Comparison of ENCODE assay signal across 9 mouse cellular contexts in the genomic region with DNA sequence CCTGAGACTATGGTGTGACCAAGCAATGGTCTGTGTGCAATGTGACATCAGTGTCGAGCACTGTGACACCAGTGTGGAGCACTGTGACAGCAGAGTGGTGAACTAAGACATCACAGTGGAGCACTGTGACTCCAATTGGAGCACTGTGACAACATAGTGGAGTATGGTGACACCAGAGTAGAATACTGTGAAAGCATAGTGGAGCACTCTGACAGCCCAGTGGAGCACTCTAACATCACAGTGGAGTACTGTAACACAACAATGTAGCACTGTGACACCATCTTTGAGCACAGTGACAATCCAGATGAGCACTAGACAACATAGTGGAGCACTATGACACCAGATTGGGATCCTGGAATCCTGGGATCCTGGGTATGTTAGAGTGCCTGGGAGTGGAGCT.
A peak's percentile ranks its signal among the peaks of the same experiment; 100 is the strongest.
DNase-seq lines count a peak whose midpoint lies in the region; ATAC-seq and TF ChIP-seq lines count a peak whose summit lies in the region.
"Had no signal": no experiment of that assay in that cellular context is flagged by ENCODE, and none has a peak within 500 bp of the region (broad histone marks: within the 10 kb centered on the region; RNA-seq: fewer than 3 reads in every experiment).

No protein-coding gene starts in this region.

- DNase-seq in limb, embryonic 11.5 days (ENCODE audit: low spot score): peak; percentile 21
- no peak for DNase-seq in limb, embryonic 10.5 days (ENCODE audit: low spot score)
- DNase-seq in Patski (ENCODE audit: low read depth, low spot score): peak; percentile 1
- DNase-seq in lung, postnatal 25 days (ENCODE audit: low spot score): peak; percentile 1
- DNase-seq in left cerebral cortex, adult 9 months (ENCODE audit: low spot score in 2 of 2): no peak
- no peak for DNase-seq in gastrocnemius, adult 8-10 months (ENCODE audit: low spot score in 2 of 2)

- no peak for TF ChIP-seq CTCF in Patski (IDR thresholded peaks at IDR 0.05)

- in situ Hi-C loops in Patski (cut with MboI; ENCODE audit: low pct_unique_long_range_greater_than_20kb): no loop called here

- no peak for ATAC-seq in limb, embryonic 11.5 days (ENCODE audit: insufficient number of reproducible peaks, low FRiP score, low TSS enrichment, low read depth)
- ATAC-seq in Patski: no peak
- peak; percentile 75 for ATAC-seq in heart, embryonic 14.5 days (ENCODE audit: insufficient number of reproducible peaks, insufficient read depth, low FRiP score, low read depth)

- no peaks in the 10 kb centered on the region for H3K27me3 ChIP-seq in limb, embryonic 11.5 days (ENCODE audit: control insufficient read depth, insufficient read depth, low read length)
- no peaks in the 10 kb centered on the region for H3K27me3 ChIP-seq in limb, embryonic 10.5 days (ENCODE audit: low read depth, poor library complexity, severe bottlenecking)
- peaks cover 9% of the 10 kb centered on the region for H3K27me3 ChIP-seq in Patski
- H3K27me3 ChIP-seq in heart, embryonic 14.5 days (ENCODE audit: control insufficient read depth, insufficient read depth, low read length): no peaks in the 10 kb centered on the region
- H3K27me3 ChIP-seq: embryonic facial prominence, embryonic 12.5 days; neural tube, embryonic 13.5 days had no signal

- no peak overlapping the region for H3K4me2 ChIP-seq in limb, embryonic 11.5 days (ENCODE audit: low read depth, severe bottlenecking)
- H3K4me2 ChIP-seq in heart, embryonic 14.5 days (ENCODE audit: low read length): no peak overlapping the region
- H3K4me2 ChIP-seq: embryonic facial prominence, embryonic 12.5 days; neural tube, embryonic 13.5 days had no signal

- H3K9ac ChIP-seq in limb, embryonic 11.5 days (ENCODE audit: low read length): no peak overlapping the region
- no peak overlapping the region for H3K9ac ChIP-seq in heart, embryonic 14.5 days (ENCODE audit: low read length)
- H3K9ac ChIP-seq: embryonic facial prominence, embryonic 12.5 days; neural tube, embryonic 13.5 days had no signal

- POLR2A ChIA-PET in Patski (lab: Charles Lee): no interaction called here

- no peak overlapping the region for H3K27ac ChIP-seq in limb, embryonic 11.5 days (replicated peaks; ENCODE audit: low read depth, low read length)
- H3K27ac ChIP-seq in limb, embryonic 10.5 days: no peak overlapping the region
- H3K27ac ChIP-seq in heart, embryonic 14.5 days (replicated peaks in 1 of 2; ENCODE audit: control insufficient read depth in 1 of 2, insufficient read depth in 1 of 2, low read depth in 2 of 2, low read length in 2 of 2): no peak overlapping the region
- H3K27ac ChIP-seq: embryonic facial prominence, embryonic 12.5 days; neural tube, embryonic 13.5 days had no signal

- 83% methylated on average over 1 of the region's 1 CpGs for WGBS in limb, embryonic 11.5 days
- 89% methylated on average over 1 of the region's 1 CpGs for WGBS in limb, embryonic 10.5 days
- WGBS in heart, embryonic 14.5 days: 70% methylated on average over 1 of the region's 1 CpGs

- peaks cover 6% of the 10 kb centered on the region; the same call in 1 of the 2 replicates for H3K9me3 ChIP-seq in limb, embryonic 11.5 days (ENCODE audit: control insufficient read depth, low read length)
- peaks cover 3% of the 10 kb centered on the region; the same call in 1 of the 2 replicates for H3K9me3 ChIP-seq in limb, embryonic 10.5 days (replicated peaks)
- H3K9me3 ChIP-seq in heart, embryonic 14.5 days (ENCODE audit: control insufficient read depth, low read length): peaks cover 5% of the 10 kb centered on the region; the same call in 1 of the 2 replicates

- no peak overlapping the region for H3K4me3 ChIP-seq in limb, embryonic 11.5 days (ENCODE audit: low read depth, low read length)
- H3K4me3 ChIP-seq in limb, embryonic 10.5 days: no peak overlapping the region
- no peak overlapping the region for H3K4me3 ChIP-seq in heart, embryonic 14.5 days (ENCODE audit: control insufficient read depth in 1 of 2, insufficient read depth in 1 of 2, low read depth in 1 of 2, low read length in 2 of 2)
- H3K4me3 ChIP-seq: embryonic facial prominence, embryonic 12.5 days; neural tube, embryonic 13.5 days had no signal

- H3K36me3 ChIP-seq in limb, embryonic 11.5 days (ENCODE audit: control insufficient read depth, insufficient read depth, low read length): no peaks in the 10 kb centered on the region
- H3K36me3 ChIP-seq in limb, embryonic 10.5 days: no peaks in the 10 kb centered on the region
- no peaks in the 10 kb centered on the region for H3K36me3 ChIP-seq in heart, embryonic 14.5 days (ENCODE audit: control insufficient read depth, insufficient read depth, low read length)
- H3K36me3 ChIP-seq: embryonic facial prominence, embryonic 12.5 days; neural tube, embryonic 13.5 days had no signal

- CTCF ChIA-PET in Patski (lab: Charles Lee): no interaction called here

- H3K4me1 ChIP-seq in limb, embryonic 11.5 days (ENCODE audit: control insufficient read depth, insufficient read depth, low read length): no peaks in the 10 kb centered on the region
- H3K4me1 ChIP-seq in limb, embryonic 10.5 days: no peaks in the 10 kb centered on the region
- no peaks in the 10 kb centered on the region for H3K4me1 ChIP-seq in heart, embryonic 14.5 days (ENCODE audit: control insufficient read depth in 2 of 2, insufficient read depth in 2 of 2, low read length in 2 of 2)
- H3K4me1 ChIP-seq: embryonic facial prominence, embryonic 12.5 days; neural tube, embryonic 13.5 days had no signal

Comparison
In these comparisons a context has a peak if more than half of its experiments do, and no peak if none do; other contexts are left out.
1. DNase-seq: peak in limb, embryonic 11.5 days (single experiment), Patski (single experiment) and lung, postnatal 25 days (single experiment); none in limb, embryonic 10.5 days (single experiment), left cerebral cortex, adult 9 months (0 of 2) and gastrocnemius, adult 8-10 months (0 of 2).